Mouse (Mus musculus) CD4-positive naive resting alpha-beta T cell, adult 57 days (primary cell): ENCODE data around the gene Vmn2r100. TPM values are rescaled to one million over a fixed set of nuclear protein-coding genes. Genes with fewer than 3 reads are reported as not detected.

ENCODE experiments used
- total RNA-seq: library from RNA; stranded (reverse); gene quantifications from one replicate; pipeline ENCODE4 v1.2.4, GENCODE M21; 2023

Gene Vmn2r100
- not detected for total RNA-seq

DNA sequence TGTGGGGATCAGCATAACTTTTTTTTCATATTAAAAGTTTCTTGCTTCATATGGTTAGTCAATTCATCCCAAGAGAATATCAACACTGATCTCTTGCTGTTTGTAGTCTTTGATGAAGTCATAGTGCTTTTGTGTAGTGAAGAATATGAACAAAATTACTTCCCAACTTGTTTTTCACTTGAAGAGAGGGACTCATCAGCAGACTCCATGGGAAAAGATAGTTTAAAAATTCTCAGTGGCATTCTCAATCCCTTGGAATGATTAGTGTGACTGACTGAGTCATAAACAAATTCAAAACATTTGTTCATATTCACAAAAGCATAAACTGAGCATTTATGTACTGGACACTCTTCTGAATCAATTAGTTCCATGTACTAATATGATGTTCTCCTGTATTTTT is at the start of gene Vmn2r100:
Gene Vmn2r100 (plus strand): TSS at position 301 of the 400 bp plus-strand sequence.

DNA sequence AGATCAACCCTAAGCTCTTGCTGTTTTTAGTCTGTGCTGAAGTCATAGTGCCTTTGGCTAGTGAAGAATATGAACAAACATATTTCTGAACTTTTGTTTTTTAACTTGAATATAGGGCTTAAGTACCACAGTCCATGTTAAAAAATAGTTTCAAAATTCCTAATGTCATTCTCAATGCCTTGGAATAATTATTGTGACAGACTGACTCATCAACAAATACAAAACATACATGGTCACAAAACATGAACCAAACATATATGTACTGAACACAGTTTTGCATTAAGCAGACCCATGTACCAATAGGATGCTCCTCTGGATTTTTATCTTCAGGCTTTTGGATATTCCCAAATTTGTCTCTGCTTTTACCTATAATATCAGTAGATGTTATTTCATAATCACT is 72.4 kb downstream of the Vmn2r100 start, which contains the start of gene Vmn2r101:
Gene Vmn2r101 (plus strand): TSS at position 301 of the 400 bp plus-strand sequence.

Other genes with a start within 250 kb of the Vmn2r100 start
- gene Vmn2r99, start 142.8 kb upstream of the Vmn2r100 start, total RNA-seq: not detected
- gene Vmn2r101, start 72.5 kb downstream of the Vmn2r100 start, total RNA-seq: not detected
- not detected for gene Vmn2r102, start 155.6 kb downstream of the Vmn2r100 start, total RNA-seq